Mouse (Mus musculus) spleen, adult 2 months (tissue): ENCODE data around the gene Gm20547. TPM values are rescaled to one million over a fixed set of nuclear protein-coding genes. Genes with fewer than 3 reads are reported as not detected.
"Not testable (repeated sequence)": the region's sequence is repeated elsewhere in the genome, so short reads cannot be mapped to it uniquely, and the experiment has no call there.

Experiments
- DNase-seq, 2 experiments: peaks; one replicate each; pipeline versions ENCODE4 v3.0.0 to v3.0.0-alpha.2; 2012 to 2021; ENCODE audit warnings: low spot score in 2 of 2, low read depth in 1 of 2
- H3K27ac ChIP-seq: fragments of 200-500 bp; 2 replicates; pipeline ENCODE4 v1.5.1; 2012; ENCODE audit warnings: low read length, inconsistent platforms; ENCODE audit not compliant: insufficient read depth
- H3K27me3 ChIP-seq: fragments of 200-500 bp; 2 replicates; pipeline ENCODE4 v1.6.1; 2012; ENCODE audit warnings: mild to moderate bottlenecking, moderate library complexity, low read length, inconsistent platforms; ENCODE audit not compliant: control insufficient read depth, insufficient read depth
- H3K36me3 ChIP-seq: fragments of 200-500 bp; 2 replicates; pipeline ENCODE4 v1.6.1; 2012; ENCODE audit warnings: mild to moderate bottlenecking, low read length, inconsistent platforms; ENCODE audit not compliant: control insufficient read depth, insufficient read depth
- H3K4me1 ChIP-seq: fragments of 200-500 bp; 2 replicates; pipeline ENCODE4 v1.6.1; 2011; ENCODE audit warnings: inconsistent platforms; ENCODE audit not compliant: control insufficient read depth, insufficient read depth, insufficient read length
- H3K4me3 ChIP-seq: fragments of 200-500 bp; 2 replicates; pipeline ENCODE4 v1.5.1; 2011; ENCODE audit warnings: mild to moderate bottlenecking, inconsistent platforms; ENCODE audit not compliant: insufficient read depth, insufficient read length; ENCODE audit errors: extremely low read depth
- CTCF ChIP-seq: fragments of 200-500 bp; IDR thresholded peaks from 2 replicates; pipeline ENCODE4 v1.5.1; 2011; ENCODE audit warnings: mild to moderate bottlenecking, inconsistent platforms; ENCODE audit not compliant: insufficient read depth, insufficient read length, insufficient replicate concordance; ENCODE audit errors: extremely low read depth
- POLR2A ChIP-seq: fragments of 200-500 bp; IDR thresholded peaks from 2 replicates; pipeline ENCODE4 v1.6.1; 2011; ENCODE audit warnings: low read depth, low read length, inconsistent platforms
- WGBS: fragments of 180-500 bp; shearing (Covaris S2); methylation state at CpG from one replicate; pipeline ENCODE4 v1.1.7; 2018; 5-methylcytosine and 5-hydroxymethylcytosine counted together
- polyA plus RNA-seq: library from polyadenylated mRNA; depleted of rRNA; stranded (reverse); fragments of >200 nt; gene quantifications from 2 replicates; pipeline ENCODE4 v1.2.3, GENCODE M21; 2012; rRNA removed

Gene Gm20547
- polyA plus RNA-seq, 1 experiment = 0.04 TPM

- Histone ChIP-seq H3K4me1 (no peaks in the 10 kb centered on the region), H3K36me3 (no peaks in the 10 kb centered on the region), H3K4me3 (no peak overlapping the region), H3K27me3 (no peaks in the 10 kb centered on the region), H3K27ac (no peak overlapping the region)
- no peak for DNase-seq
- WGBS = 69% methylated on average over 7 of the region's 7 CpGs
- TF ChIP-seq POLR2A (no peak), CTCF (no peak)
Measured at GRCm38 (mm10) chr17:34814818-34815370, 66.9 kb downstream of the Gm20547 start.

- not testable (repeated sequence) for H3K27me3 ChIP-seq, H3K27ac ChIP-seq, DNase-seq, H3K4me3 ChIP-seq, H3K36me3 ChIP-seq, H3K4me1 ChIP-seq
- TF ChIP-seq CTCF = peak; percentile 74
- 72% methylated on average over 12 of the region's 12 CpGs for WGBS
Measured at GRCm38 (mm10) chr17:34813747-34814146, 68.1 kb downstream of the Gm20547 start.

GRCm38 (mm10) chr17:34811275-34811674, 70.6 kb downstream of the Gm20547 start:
- TF ChIP-seq POLR2A = no peak
- H3K36me3 ChIP-seq = no peaks in the 10 kb centered on the region
- no peak overlapping the region for H3K4me3 ChIP-seq
- H3K27ac ChIP-seq = no peak overlapping the region
- H3K4me1 ChIP-seq = no peaks in the 10 kb centered on the region
- 79% methylated on average over 15 of the region's 15 CpGs for WGBS
- no peaks in the 10 kb centered on the region for H3K27me3 ChIP-seq
- no peak for DNase-seq

- not testable (repeated sequence) for H3K36me3 ChIP-seq, DNase-seq, H3K27ac ChIP-seq, H3K27me3 ChIP-seq, H3K4me1 ChIP-seq, H3K4me3 ChIP-seq
- 88% methylated on average over 8 of the region's 8 CpGs for WGBS
Measured at GRCm38 (mm10) chr17:34810811-34811210, 71.0 kb downstream of the Gm20547 start.

- WGBS = 91% methylated on average over 5 of the region's 5 CpGs
- DNase-seq, H3K4me1 ChIP-seq, H3K4me3 ChIP-seq, H3K27ac ChIP-seq, H3K36me3 ChIP-seq, H3K27me3 ChIP-seq: not testable (repeated sequence)
Measured at GRCm38 (mm10) chr17:34810411-34810810, 71.4 kb downstream of the Gm20547 start.

GRCm38 (mm10) chr17:34808599-34809205, 73.1 kb downstream of the Gm20547 start:
- no peak for TF ChIP-seq CTCF
- TF ChIP-seq POLR2A = no peak
- 87% methylated on average over 6 of the region's 6 CpGs for WGBS

GRCm38 (mm10) chr17:34807176-34807575, 74.7 kb downstream of the Gm20547 start:
- H3K4me1 ChIP-seq = no peaks in the 10 kb centered on the region
- H3K27me3 ChIP-seq = no peaks in the 10 kb centered on the region
- WGBS = 66% methylated on average over 3 of the region's 3 CpGs
- H3K4me3 ChIP-seq = no peak overlapping the region
- no peak overlapping the region for H3K27ac ChIP-seq
- H3K36me3 ChIP-seq = no peaks in the 10 kb centered on the region
- TF ChIP-seq POLR2A = no peak
- TF ChIP-seq CTCF = no peak
- no peak for DNase-seq

More at GRCm38 (mm10) chr17:34808599-34809205, 73.1 kb downstream of the Gm20547 start:
- Histone ChIP-seq H3K36me3 (no peaks in the 10 kb centered on the region), H3K4me1 (no peaks in the 10 kb centered on the region), H3K4me3 (no peak overlapping the region), H3K27ac (no peak overlapping the region), H3K27me3 (no peaks in the 10 kb centered on the region)
- no peak for DNase-seq

Other genes with a start within 250 kb of the Gm20547 start
- gene Fkbpl, start 237.3 kb downstream of the Gm20547 start, polyA plus RNA-seq = 1.4 and 1.6 TPM in 2 replicates
- gene Atf6b, start 234.9 kb downstream of the Gm20547 start, polyA plus RNA-seq = 76.4 and 102 TPM in 2 replicates
- 34.1 and 34.4 TPM in 2 replicates for gene Tnxb, start 211.5 kb downstream of the Gm20547 start, polyA plus RNA-seq
- 63.4 and 68.8 TPM in 2 replicates for gene C4b, start 138.2 kb downstream of the Gm20547 start, polyA plus RNA-seq
- 3.7 and 5.4 TPM in 2 replicates for gene Cyp21a1, start 77.5 kb downstream of the Gm20547 start, polyA plus RNA-seq
- gene Stk19, start 45.1 kb downstream of the Gm20547 start, polyA plus RNA-seq = 31.6 and 37.7 TPM in 2 replicates
- 54.2 and 68.3 TPM in 2 replicates for gene Dxo, start 45.0 kb downstream of the Gm20547 start, polyA plus RNA-seq
- gene Skiv2l, start 31.8 kb downstream of the Gm20547 start, polyA plus RNA-seq = 81.7 and 110 TPM in 2 replicates
- 14.1 and 15.0 TPM in 2 replicates for gene Nelfe, start 31.7 kb downstream of the Gm20547 start, polyA plus RNA-seq
- 22.8 and 25.3 TPM in 2 replicates for gene Cfb, start 19.5 kb downstream of the Gm20547 start, polyA plus RNA-seq
- gene Zbtb12, start 2.6 kb downstream of the Gm20547 start, polyA plus RNA-seq = 12.0 and 13.1 TPM in 2 replicates
- 15.9 and 16.0 TPM in 2 replicates for gene C2, start 16.2 kb upstream of the Gm20547 start, polyA plus RNA-seq
- gene Ehmt2, start 16.4 kb upstream of the Gm20547 start, polyA plus RNA-seq = 200 and 246 TPM in 2 replicates
- 0.05 and 0.08 TPM in 2 replicates for gene Slc44a4, start 32.4 kb upstream of the Gm20547 start, polyA plus RNA-seq
- gene Neu1, start 49.2 kb upstream of the Gm20547 start, polyA plus RNA-seq = 45.8 and 47.5 TPM in 2 replicates
- 7.6 and 12.5 TPM in 2 replicates for gene Hspa1b, start 77.2 kb upstream of the Gm20547 start, polyA plus RNA-seq
- not detected in 2 replicates for gene Gm20481, start 87.9 kb upstream of the Gm20547 start, polyA plus RNA-seq
- 4.2 and 6.7 TPM in 2 replicates for gene Hspa1a, start 90.1 kb upstream of the Gm20547 start, polyA plus RNA-seq
- gene Hspa1l, start 90.7 kb upstream of the Gm20547 start, polyA plus RNA-seq = 0.05 and 0.06 TPM in 2 replicates
- 60.7 and 65.2 TPM in 2 replicates for gene Lsm2, start 99.8 kb upstream of the Gm20547 start, polyA plus RNA-seq
- 489 and 697 TPM in 2 replicates for gene Vars, start 118.9 kb upstream of the Gm20547 start, polyA plus RNA-seq
- gene Vwa7, start 134.5 kb upstream of the Gm20547 start, polyA plus RNA-seq = 0.72 and 0.90 TPM in 2 replicates
- 7.3 and 14.7 TPM in 2 replicates for gene Sapcd1, start 146.0 kb upstream of the Gm20547 start, polyA plus RNA-seq
- 8.6 and 9.5 TPM in 2 replicates for gene Msh5, start 164.7 kb upstream of the Gm20547 start, polyA plus RNA-seq
- 123 and 134 TPM in 2 replicates for gene Clic1, start 167.9 kb upstream of the Gm20547 start, polyA plus RNA-seq
- gene Ddah2, start 177.0 kb upstream of the Gm20547 start, polyA plus RNA-seq = 18.4 and 18.9 TPM in 2 replicates
- gene Ly6g6c, start 183.3 kb upstream of the Gm20547 start, polyA plus RNA-seq = 0.47 and 0.59 TPM in 2 replicates
- 4.8 and 5.6 TPM in 2 replicates for gene Mpig6b, start 184.1 kb upstream of the Gm20547 start, polyA plus RNA-seq
- 0.31 and 0.39 TPM in 2 replicates for gene Ly6g6e, start 194.9 kb upstream of the Gm20547 start, polyA plus RNA-seq
- gene Ly6g6d, start 196.0 kb upstream of the Gm20547 start, polyA plus RNA-seq = 1.3 and 1.8 TPM in 2 replicates
- gene Ly6g6f, start 203.6 kb upstream of the Gm20547 start, polyA plus RNA-seq = 7.8 and 9.7 TPM in 2 replicates
- 119 and 154 TPM in 2 replicates for gene Abhd16a, start 207.2 kb upstream of the Gm20547 start, polyA plus RNA-seq
- gene Ly6g5c, start 226.2 kb upstream of the Gm20547 start, polyA plus RNA-seq = not detected in 2 replicates
- gene Ly6g5b, start 233.4 kb upstream of the Gm20547 start, polyA plus RNA-seq = 2.4 and 2.9 TPM in 2 replicates
- 20.9 and 29.9 TPM in 2 replicates for gene Gpank1, start 239.4 kb upstream of the Gm20547 start, polyA plus RNA-seq
- gene Csnk2b, start 240.0 kb upstream of the Gm20547 start, polyA plus RNA-seq = 176 and 238 TPM in 2 replicates
- gene D17H6S53E, start 244.3 kb upstream of the Gm20547 start, polyA plus RNA-seq = 6.8 and 10.0 TPM in 2 replicates